Mouse (Mus musculus) ES-E14 (cell line): Measurements from ENCODE around the gene Snx3. TPM values are rescaled to one million over a fixed set of nuclear protein-coding genes. Genes with fewer than 3 reads are reported as not detected.

ENCODE experiments used
- DNase-seq: peaks from one replicate; pipeline ENCODE4 v3.0.0-alpha.2; 2013; ENCODE audit warnings: low read depth, low spot score
- H3K27ac ChIP-seq: 2 replicates; pipeline ENCODE4 v1.5.1; 2012; ENCODE audit warnings: low read depth, mild to moderate bottlenecking, low read length, moderate library complexity, mixed read lengths; ENCODE audit not compliant: poor library complexity, insufficient read depth, severe bottlenecking
- H3K36me3 ChIP-seq: 2 replicates; pipeline ENCODE4 v1.6.1; 2012; ENCODE audit warnings: mild to moderate bottlenecking, low read length, moderate library complexity, mixed read lengths; ENCODE audit not compliant: control insufficient read depth, poor library complexity, insufficient read depth, severe bottlenecking
- H3K4me1 ChIP-seq, 2 experiments: fragments of 150-350 bp in 1 of 2; sonication (generic) in 1 of 2; 2 replicates each; pipeline ENCODE4 v1.6.1; 2012; ENCODE audit warnings: low read length in 2 of 2, mild to moderate bottlenecking in 1 of 2, mixed read lengths in 1 of 2; ENCODE audit not compliant: control insufficient read depth in 2 of 2, insufficient read depth in 2 of 2, poor library complexity in 1 of 2
- H3K4me3 ChIP-seq, 2 experiments: fragments of 150-350 bp in 1 of 2; sonication (generic) in 1 of 2; 2 replicates each; pipeline ENCODE4 v1.5.1; 2012; ENCODE audit warnings: low read length in 2 of 2, low read depth in 1 of 2, mild to moderate bottlenecking in 1 of 2, mixed read lengths in 1 of 2; ENCODE audit not compliant: insufficient read depth in 1 of 2, poor library complexity in 1 of 2, severe bottlenecking in 1 of 2
- H3K9ac ChIP-seq: 2 replicates; pipeline ENCODE4 v1.6.1; 2012; ENCODE audit warnings: low read depth, mild to moderate bottlenecking, low read length, mixed read lengths; ENCODE audit not compliant: poor library complexity, insufficient read depth, severe bottlenecking
- H3K9me3 ChIP-seq: fragments of 150-350 bp; sonication (generic); 2 replicates; pipeline ENCODE4 v1.6.1; 2012; ENCODE audit warnings: low read depth, mild to moderate bottlenecking, low read length; ENCODE audit not compliant: control insufficient read depth, insufficient read depth
- CHD2 ChIP-seq: IDR thresholded peaks from 2 replicates; pipeline ENCODE4 v1.6.1; 2014; ENCODE audit warnings: mild to moderate bottlenecking, low read depth, low read length, inconsistent platforms
- HCFC1 ChIP-seq: IDR thresholded peaks from 2 replicates; pipeline ENCODE4 v1.6.1; 2012; ENCODE audit warnings: low read length, inconsistent platforms, borderline replicate concordance; ENCODE audit not compliant: insufficient read depth
- MAFK ChIP-seq: IDR thresholded peaks from 2 replicates; pipeline ENCODE4 v1.6.1; 2014; ENCODE audit warnings: mild to moderate bottlenecking, low read depth, low read length, inconsistent platforms; ENCODE audit not compliant: insufficient read depth
- ZC3H11A ChIP-seq: IDR thresholded peaks from 2 replicates; pipeline ENCODE4 v1.6.1; 2012; ENCODE audit warnings: low read depth, mild to moderate bottlenecking, inconsistent platforms, low read length, borderline replicate concordance
- ZNF384 ChIP-seq: IDR thresholded peaks from 2 replicates; pipeline ENCODE4 v1.6.1; 2012; ENCODE audit warnings: low read depth, low read length, inconsistent platforms
- in situ Hi-C, 2 experiments: fragments of 600-800 bp; cut with MboI; formaldehyde crosslinking; loops; one replicate each; pipeline ENCODE4 v1.15.1; 2025; ENCODE audit warnings: low sequenced_read_pairs in 2 of 2, inconsistent platforms in 1 of 2; ENCODE audit not compliant: unreplicated experiment in 2 of 2
- total RNA-seq: library from RNA; depleted of rRNA; stranded (reverse); fragments of 300-350 nt; gene quantifications from 2 replicates; pipeline ENCODE4 v1.2.3, GENCODE M21; 2012

Gene Snx3
- total RNA-seq, 1 experiment = 82.9 TPM

DNA sequence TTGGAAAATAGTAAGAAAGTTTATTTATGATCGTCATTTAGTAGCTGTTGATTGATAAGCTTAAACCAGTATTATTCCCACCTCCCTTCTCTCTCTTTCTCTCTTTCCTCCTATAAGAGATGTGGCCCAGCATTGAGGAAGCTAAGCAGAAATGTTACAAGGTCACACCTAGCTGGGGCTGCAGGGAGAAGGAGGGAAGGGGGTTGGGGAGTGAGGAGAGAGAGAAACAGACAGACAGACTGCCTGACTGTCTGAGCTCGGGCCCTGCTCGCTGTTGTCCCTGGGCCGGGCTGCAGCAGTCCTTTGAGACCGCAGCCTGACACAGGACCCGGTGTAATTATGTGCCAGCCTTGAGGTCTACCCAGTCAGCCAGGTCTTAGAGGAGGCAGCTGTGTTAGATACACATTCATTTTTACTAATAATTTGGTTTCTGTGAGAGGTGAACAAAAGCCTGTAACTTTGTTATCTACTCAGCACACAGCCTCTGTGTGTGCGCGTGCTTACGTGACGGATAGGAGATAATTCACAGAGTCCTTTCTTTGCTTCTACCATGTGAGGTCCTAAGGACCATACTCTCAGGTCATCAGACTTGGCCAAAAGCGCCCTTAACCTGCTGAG is 32.1 kb downstream of the Snx3 start:
- Histone ChIP-seq H3K4me1 (no peaks in the 10 kb centered on the region), H3K4me3 (no peak overlapping the region), H3K27ac (no peak overlapping the region), H3K36me3 (peaks cover 19% of the 10 kb centered on the region), H3K9me3 (no peaks in the 10 kb centered on the region), H3K9ac (no peak overlapping the region)
- no peak for TF ChIP-seq HCFC1
- no peak for TF ChIP-seq ZC3H11A
- no peak for TF ChIP-seq CHD2
- no peak for TF ChIP-seq MAFK
- TF ChIP-seq ZNF384 = no peak
- no peak for DNase-seq
- in situ Hi-C loops = no loop called here

DNA sequence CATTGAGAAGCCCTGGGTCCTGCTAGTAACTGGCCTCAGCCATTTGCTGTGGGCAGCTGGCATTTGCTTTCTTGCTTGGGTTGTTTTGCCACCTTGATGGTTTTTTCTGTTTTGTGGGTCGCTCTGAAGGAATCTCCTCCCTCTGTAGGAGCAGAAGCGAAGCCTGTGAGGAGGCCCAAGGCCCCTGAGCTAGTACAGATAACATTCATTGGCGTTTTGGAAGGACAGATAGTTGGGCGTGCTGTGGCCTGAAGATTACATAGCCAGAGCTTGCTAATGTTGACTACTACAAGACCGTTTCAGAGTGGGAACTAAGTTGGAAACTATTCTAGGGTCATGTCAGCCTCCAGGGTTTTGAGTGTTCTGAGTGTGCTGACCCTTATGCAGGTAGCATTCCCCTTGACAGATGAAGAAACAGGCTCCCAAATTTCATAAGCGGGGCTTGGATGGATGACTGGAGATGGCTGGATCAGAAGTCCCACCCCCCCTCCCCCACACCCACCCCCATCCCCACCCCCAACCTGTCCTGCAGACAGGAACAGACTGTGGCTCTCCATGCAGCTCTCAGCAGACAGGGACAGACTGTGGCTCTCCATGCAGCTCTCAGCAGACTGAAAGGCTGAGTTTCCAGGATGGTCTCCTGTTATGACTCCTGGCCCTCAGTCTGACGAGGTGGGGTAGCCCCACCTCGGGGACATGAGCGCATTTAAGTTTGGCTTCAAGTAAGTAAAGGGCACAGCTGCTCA is 35.9 kb downstream of the Snx3 start:
- Histone ChIP-seq H3K9ac (no peak overlapping the region), H3K27ac (no peak overlapping the region), H3K9me3 (no peaks in the 10 kb centered on the region), H3K4me1 (no peaks in the 10 kb centered on the region; a peak in 2 of 4 replicates), H3K36me3 (peaks cover 17% of the 10 kb centered on the region; the same call in 1 of the 2 replicates), H3K4me3 (no peak overlapping the region)
- in situ Hi-C loops = no loop called here
- no peak for TF ChIP-seq CHD2
- no peak for TF ChIP-seq HCFC1
- no peak for TF ChIP-seq ZNF384
- no peak for TF ChIP-seq ZC3H11A
- TF ChIP-seq MAFK = no peak
- no peak for DNase-seq

DNA sequence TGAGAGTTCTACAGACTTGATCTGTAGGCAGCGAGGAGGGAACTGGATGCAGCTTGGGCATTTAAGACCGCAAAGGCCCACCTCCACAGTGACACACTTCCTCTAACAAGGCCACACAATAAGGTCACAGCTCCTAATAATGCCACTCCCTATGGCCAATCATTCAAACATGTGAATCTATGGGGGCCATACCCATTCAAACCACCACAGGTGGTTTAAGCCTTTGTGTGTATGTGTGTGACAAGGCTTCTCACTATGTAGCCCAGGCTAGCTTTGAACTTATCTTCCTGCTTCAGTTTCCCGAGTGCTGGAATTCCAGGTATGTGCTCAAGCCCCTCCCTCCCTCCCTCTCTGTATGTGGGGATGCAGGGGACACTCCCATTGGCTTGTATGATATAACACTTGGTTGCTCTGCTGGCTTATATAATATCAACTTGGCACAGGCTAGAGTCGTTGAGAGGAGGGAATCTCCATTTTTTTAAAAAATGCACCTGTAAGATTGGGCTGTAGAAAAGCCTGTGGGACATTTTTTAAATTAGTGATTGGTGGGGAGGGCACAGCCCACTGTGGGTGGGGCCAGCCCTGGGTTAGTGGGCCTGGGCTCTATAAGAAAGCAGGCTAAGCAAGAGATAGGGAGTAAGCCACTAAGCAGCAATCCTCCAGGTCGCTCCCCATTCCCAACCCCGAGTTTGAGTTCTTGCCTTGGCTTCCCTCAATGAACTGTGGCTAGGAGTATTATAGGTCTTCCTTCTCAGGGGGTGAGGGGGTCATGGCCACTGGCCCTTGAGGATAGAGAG is 44.1 kb downstream of the Snx3 start:
- peaks cover 0 to 4% of the 10 kb centered on the region in 2 experiments; a peak in 1 of 4 replicates for H3K4me1 ChIP-seq
- H3K36me3 ChIP-seq = no peaks in the 10 kb centered on the region
- H3K9me3 ChIP-seq = no peaks in the 10 kb centered on the region
- DNase-seq = no peak
- H3K27ac ChIP-seq = peak overlapping the region; percentile 29; the same call in 1 of the 2 replicates
- H3K9ac ChIP-seq = no peak overlapping the region
- in situ Hi-C loops = no loop called here
- TF ChIP-seq MAFK (no peak), HCFC1 (no peak), ZNF384 (no peak), ZC3H11A (no peak), CHD2 (no peak)
- no peak overlapping the region for H3K4me3 ChIP-seq

DNA sequence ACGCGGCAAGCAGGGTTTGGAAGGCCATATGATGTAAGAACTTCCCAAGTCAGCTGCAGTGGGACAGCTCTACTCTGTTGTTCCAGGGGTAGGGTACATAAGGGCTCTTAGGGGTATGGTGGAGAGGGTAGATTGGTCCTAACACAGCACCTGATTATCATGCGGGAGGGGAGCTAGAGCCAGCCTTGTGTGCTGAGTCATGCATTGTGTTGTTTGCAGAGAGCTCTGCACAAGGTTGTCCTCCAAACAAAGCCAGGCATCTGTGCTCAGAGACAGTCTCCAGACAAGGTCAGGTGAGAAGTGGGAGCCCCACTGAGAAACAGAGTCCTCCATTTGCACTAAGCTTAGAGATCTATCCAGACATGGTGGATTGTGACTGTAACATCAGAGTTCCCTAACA is 44.7 kb downstream of the Snx3 start:
- TF ChIP-seq MAFK (peak; percentile 70), CHD2 (no peak), ZC3H11A (no peak)
- Histone ChIP-seq H3K9me3 (no peaks in the 10 kb centered on the region), H3K4me1 (peaks cover 0 to 4% of the 10 kb centered on the region in 2 experiments; a peak in 1 of 4 replicates), H3K36me3 (no peaks in the 10 kb centered on the region), H3K4me3 (no peak overlapping the region), H3K27ac (peak overlapping the region; percentile 29; the same call in 1 of the 2 replicates), H3K9ac (no peak overlapping the region)
- no peak for DNase-seq
- in situ Hi-C loops = no loop called here
